Mouse (Mus musculus): ENCODE results near the gene Gm49394.

DNA sequence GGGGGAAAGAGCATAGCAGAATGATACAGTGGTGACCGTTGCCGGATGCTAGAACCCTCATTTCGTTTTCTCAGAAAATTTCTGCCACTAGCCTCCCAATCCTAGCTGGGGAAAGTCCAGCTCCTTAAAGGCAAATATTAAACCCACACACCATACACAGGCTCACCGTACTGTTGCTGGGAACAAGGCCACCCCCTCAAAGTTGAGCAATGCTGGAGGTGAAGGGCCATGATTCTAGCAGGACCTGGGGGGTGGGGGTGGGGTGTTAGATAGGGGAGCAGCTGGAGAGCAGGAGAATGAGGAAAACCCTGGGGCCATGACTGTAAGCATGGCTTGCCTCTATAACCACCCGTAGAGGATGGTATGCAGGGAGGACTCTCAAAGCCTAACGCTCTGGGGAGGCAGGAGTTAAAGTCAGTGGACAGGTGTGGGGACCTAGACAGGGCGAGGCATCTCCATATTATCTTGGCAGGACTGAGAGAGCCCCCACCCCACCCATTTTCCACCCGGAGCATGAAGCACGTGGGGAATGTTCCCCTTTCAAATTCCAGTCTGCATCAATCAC is 5.2 kb downstream of the Gm49394 start:
- no peak for TF ChIP-seq POLR2A (IDR thresholded peaks at IDR 0.05; ENCODE audit: borderline replicate concordance, extremely low read depth, insufficient read depth, insufficient read length, poor library complexity, severe bottlenecking)
- no peak for TF ChIP-seq CTCF (IDR thresholded peaks at IDR 0.05; ENCODE audit: borderline replicate concordance, extremely low read depth, insufficient read depth, insufficient read length)

Measured in brain, embryonic 14.5 days (tissue).